ENCODE assay signal across 12 mouse cellular contexts in genomic region chr11:81120024-81120576, GRCm38 (mm10).
"Had no signal": no experiment of that assay in that cellular context is flagged by ENCODE, and none has a peak within 500 bp of the region (broad histone marks: within the 10 kb centered on the region; RNA-seq: fewer than 3 reads in every experiment).

No protein-coding gene starts in this region.

- H3K27me3 ChIP-seq: limb, embryonic 13.5 days; neural tube, embryonic 13.5 days had no signal

- ATAC-seq: midbrain, embryonic 16.5 days had no signal

- DNase-seq: kidney, adult 18-20 months; left cerebral cortex, postnatal 4 days; lung, adult 18-20 months; retina, postnatal 1 day; right cerebral cortex, postnatal 4 days; spleen, adult 18-20 months; thymus, adult 2 months; thymus, postnatal 25 days had no signal

- H3K36me3 ChIP-seq: limb, embryonic 13.5 days; neural tube, embryonic 13.5 days had no signal

- H3K9me3 ChIP-seq: limb, embryonic 13.5 days; neural tube, embryonic 13.5 days had no signal

- H3K4me3 ChIP-seq: limb, embryonic 13.5 days; neural tube, embryonic 13.5 days had no signal

- H3K4me2 ChIP-seq: limb, embryonic 13.5 days; neural tube, embryonic 13.5 days had no signal

- H3K27ac ChIP-seq: limb, embryonic 13.5 days; liver, embryonic 14.5 days; neural tube, embryonic 13.5 days had no signal

- H3K9ac ChIP-seq: limb, embryonic 13.5 days; liver, embryonic 14.5 days; neural tube, embryonic 13.5 days had no signal

- H3K4me1 ChIP-seq: limb, embryonic 13.5 days had no signal
